Mouse (Mus musculus): Measurements from ENCODE around the gene Cd81.

GRCm38 (mm10) chr7:143034112-143034511, 18.4 kb upstream of the Cd81 start:
- TF ChIP-seq CTCF (IDR thresholded peaks at IDR 0.05; ENCODE audit: extremely low read depth, insufficient read depth, low read length) (no peak), POLR2A (IDR thresholded peaks at IDR 0.05; ENCODE audit: extremely low read depth, insufficient read depth, low read length) (no peak)

Measured in cortical plate, adult 2 months (tissue).